Mouse (Mus musculus): ENCODE measurements around the gene Tmem41a.
"Not testable (repeated sequence)": the region's sequence is repeated elsewhere in the genome, so short reads cannot be mapped to it uniquely, and the experiment has no call there.

Gene Tmem41a

GRCm38 (mm10) chr16:21946761-21947715 is at the start of gene Tmem41a:
TSS of gene Tmem41a (minus strand) at chr16:21947552.
- peak; percentile 82 to 87 for DNase-seq (ENCODE audit: low spot score in 2 of 2)

DNA sequence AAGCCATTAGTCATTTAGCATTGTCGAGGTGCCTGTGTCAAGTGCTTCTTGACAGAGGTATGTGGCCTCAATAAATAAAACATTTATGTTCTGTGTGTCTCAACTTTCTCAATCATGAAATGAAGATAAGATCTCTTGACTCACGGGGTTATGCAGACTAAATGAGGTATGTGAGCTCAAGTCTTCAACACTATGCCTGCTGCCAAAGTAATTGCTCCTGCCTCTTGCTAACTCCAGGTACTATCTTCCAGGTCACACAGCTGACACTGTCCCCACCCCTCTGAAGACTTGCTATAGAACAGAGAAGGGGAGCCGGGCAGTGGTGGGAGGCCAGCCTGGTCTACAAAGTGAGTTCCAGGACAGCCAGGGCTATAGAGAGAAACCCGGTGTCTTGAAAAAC is 49.0 kb upstream of the Tmem41a start:
- no peak for DNase-seq (ENCODE audit: low spot score in 2 of 2)

DNA sequence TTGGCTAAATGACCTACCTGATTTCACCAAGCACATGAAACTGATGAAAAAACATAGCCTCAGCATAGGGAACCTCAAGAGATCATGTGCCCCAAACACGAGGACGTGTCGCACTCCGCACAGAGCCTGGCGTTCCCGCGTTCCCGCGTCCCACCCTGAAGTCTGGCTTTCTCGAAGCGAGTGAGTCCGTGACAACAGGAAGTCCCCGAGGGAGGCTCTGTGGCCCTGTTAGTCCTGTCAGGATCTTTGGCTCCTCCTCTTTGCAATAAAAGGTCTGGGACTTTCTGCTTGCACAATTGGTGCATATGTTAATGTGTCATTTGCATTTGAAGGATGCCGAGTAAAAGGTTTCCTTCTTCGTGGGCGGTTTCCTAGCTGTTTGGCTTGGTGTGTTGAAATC is 48.0 kb upstream of the Tmem41a start, which contains the start of gene Liph:
Gene Liph, minus strand, starts transcription at position 360 of the 400 bp plus-strand sequence.
- no peak for DNase-seq (ENCODE audit: low spot score in 2 of 2)

GRCm38 (mm10) chr16:21991774-21992173 is 44.4 kb upstream of the Tmem41a start:
- DNase-seq (ENCODE audit: low spot score in 2 of 2): no peak

DNA sequence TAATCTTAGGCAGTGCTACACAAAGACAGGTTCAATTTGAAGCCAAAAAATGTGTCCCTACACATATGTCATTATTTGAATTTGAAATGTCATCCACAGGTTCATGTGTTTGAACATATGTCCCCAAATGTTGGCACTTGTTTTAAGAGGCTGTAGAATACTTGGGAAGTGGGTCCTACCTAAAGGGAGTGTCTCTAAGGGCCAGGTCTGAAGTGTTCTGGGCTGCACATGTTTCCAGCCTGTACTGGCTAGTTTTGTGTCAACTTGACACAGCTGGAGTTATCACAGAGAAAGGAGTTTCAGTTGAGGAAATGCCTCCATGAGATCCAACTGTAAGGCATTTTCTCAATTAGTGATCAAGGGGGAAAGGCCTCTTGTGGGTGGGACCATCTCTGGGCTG is 43.5 kb upstream of the Tmem41a start:
- not testable (repeated sequence) for DNase-seq (ENCODE audit: low spot score in 2 of 2)

GRCm38 (mm10) chr16:21987956-21988355 is 40.6 kb upstream of the Tmem41a start:
- DNase-seq (ENCODE audit: low spot score in 2 of 2): no peak

DNA sequence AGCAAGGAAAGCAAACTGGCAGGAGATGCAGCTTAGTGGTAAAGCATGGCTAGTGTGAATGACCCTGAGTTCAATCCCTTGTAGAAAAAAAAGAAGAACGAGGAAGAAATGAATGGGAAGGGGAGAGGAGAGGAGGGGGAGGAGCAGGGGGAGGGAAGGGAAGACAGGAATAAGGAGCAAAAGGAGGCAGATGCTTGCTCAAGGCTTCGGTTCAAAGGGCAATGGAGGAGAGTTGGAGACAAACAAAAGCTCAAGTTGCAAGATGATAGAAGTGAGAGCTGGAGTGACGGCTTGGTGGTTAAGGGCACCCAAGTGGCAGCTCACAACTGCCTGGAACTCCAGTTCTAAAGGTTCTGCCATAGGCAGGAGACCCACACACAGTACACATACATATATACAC is 38.8 kb upstream of the Tmem41a start:
- no peak for DNase-seq (ENCODE audit: low spot score in 2 of 2)

DNA sequence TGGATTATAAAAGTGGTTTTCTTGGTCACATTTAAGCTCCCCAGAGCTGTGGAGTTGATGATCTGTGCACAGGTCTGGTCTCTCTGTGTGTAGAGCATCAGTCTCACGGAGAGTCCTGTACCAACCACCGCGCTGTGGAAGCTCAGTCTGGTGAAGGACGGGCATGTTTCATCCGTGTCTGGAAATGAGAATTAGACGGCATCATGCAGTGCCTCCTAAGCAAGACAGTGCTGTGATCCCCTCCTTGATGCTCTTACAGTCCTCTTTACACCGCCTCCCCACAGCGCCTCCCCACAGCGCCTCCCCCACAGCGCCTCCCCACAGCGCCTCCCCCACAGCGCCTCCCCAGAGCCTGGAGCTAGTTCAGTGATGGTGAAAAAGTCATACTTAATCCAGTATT is 36.7 kb upstream of the Tmem41a start:
- DNase-seq (ENCODE audit: low spot score in 2 of 2): no peak

- DNase-seq (ENCODE audit: low spot score in 2 of 2): no peak
These were observed 36.2 kb upstream of the Tmem41a start for GRCm38 (mm10) chr16:21983581-21983980.

GRCm38 (mm10) chr16:21983146-21983545 is 35.8 kb upstream of the Tmem41a start:
- DNase-seq (ENCODE audit: low spot score in 2 of 2): no peak

GRCm38 (mm10) chr16:21977347-21977746 is 30.0 kb upstream of the Tmem41a start:
- peak; percentile 5 to 18 for DNase-seq (ENCODE audit: low spot score in 2 of 2)

DNA sequence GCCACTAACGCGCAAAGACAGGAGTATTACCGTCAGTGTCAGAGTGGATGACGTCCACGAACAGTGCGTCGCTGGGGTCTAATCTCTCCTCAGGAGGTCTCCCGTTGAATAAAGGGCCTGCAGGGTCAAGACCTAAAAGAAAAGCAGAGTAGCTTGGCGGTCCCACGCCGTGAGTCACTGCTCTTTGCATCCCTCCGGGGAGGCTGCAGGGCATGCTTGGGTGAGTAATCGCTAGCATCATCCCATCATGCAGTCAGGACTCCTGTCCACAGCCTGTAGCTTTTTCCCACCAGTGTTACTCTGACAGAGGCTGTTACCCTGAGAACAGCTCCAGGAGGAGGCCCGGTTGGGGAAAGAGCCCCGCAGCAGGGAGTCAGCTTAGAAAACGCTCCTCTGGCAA is 28.9 kb upstream of the Tmem41a start:
- no peak for DNase-seq (ENCODE audit: low spot score in 2 of 2)

- DNase-seq (ENCODE audit: low spot score in 2 of 2): no peak
These were observed 24.1 kb upstream of the Tmem41a start for GRCm38 (mm10) chr16:21971446-21971845.

GRCm38 (mm10) chr16:21970536-21970935 is 23.2 kb upstream of the Tmem41a start:
- no peak for DNase-seq (ENCODE audit: low spot score in 2 of 2)

GRCm38 (mm10) chr16:21969874-21970273 is 22.5 kb upstream of the Tmem41a start:
- DNase-seq (ENCODE audit: low spot score in 2 of 2): no peak

DNA sequence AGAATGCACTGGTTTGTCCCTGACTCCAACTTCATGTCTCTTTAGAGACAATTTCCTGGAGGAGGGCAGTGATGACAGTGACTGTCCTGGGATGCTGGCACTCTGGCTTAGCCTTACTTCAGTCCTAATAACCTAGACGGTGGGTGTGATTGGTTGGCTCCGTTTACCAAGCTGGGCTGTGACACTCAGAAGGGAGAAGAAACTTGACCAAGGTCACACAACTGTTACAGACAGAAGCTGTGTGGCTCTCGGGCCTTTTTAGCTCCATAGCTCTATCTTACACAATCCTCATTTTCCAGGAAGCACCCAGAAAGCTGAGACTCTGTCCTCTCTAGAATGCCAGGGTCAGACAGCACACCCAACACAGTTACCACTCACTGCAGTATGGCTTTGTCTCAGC is 18.2 kb upstream of the Tmem41a start:
- DNase-seq (ENCODE audit: low spot score in 2 of 2): no peak

DNA sequence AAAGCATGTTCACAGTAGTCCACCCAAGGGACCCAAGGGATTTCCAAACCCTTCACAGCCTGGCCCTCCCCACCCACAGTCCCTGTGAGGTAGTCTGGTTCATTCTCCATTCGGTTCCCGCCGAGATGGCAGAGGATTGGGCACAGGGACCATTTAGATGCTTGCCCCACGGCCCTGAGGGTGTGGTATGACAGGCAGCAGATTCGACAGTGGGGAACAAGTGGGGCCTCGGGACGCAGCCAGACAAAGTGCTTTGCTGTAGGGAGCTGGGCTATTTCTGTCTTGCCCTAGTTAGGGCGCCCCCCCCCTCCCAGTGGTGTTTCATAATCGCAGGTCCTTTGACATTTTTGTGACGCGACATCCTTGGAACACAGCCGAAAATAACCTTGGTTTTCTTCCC is 8.2 kb upstream of the Tmem41a start:
- no peak for DNase-seq (ENCODE audit: low spot score in 2 of 2)

DNA sequence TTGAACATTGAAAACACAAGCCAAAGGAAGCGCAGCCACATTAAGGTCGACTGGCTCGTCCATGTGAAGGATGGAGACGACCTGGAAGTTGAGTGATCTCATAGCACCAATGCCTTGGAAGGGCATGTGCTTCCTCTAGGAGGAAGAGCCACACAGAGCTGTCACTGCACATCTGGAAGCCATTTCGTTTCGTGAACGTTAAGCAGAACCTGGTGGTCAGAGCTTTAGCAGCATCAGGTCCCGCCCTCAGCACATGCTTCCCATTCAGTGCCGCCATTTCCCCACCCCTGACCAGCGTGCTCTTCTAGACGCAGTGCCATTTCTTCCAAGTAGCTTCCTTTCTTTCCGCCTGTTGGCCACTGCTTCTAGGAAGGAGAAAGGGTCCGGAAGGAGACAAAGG is 18.9 kb downstream of the Tmem41a start:
- DNase-seq (ENCODE audit: low spot score in 2 of 2): no peak

- DNase-seq (ENCODE audit: low spot score in 2 of 2): no peak
These were observed 30.7 kb downstream of the Tmem41a start for GRCm38 (mm10) chr16:21916681-21917080.

GRCm38 (mm10) chr16:21913347-21913746 is 34.0 kb downstream of the Tmem41a start:
- no peak for DNase-seq (ENCODE audit: low spot score in 2 of 2)

DNA sequence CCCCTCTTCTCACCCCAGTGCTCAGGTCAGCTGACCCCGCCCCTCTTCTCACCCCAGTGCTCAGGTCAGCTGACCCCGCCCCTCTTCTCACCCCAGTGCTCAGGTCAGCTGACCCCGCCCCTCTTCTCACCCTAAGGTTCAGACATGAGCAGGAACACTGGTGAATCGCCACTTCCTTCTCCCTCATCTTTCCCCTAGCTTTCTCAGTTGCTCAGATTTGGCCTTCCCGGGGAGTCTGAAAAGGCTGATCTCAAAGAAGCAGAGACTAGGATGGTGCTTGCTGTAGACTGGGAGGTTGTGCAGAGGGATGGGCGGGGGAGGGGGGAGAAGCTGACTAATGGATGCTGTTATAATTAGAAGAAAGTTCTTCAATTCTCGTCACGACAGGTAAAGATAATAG is 38.4 kb downstream of the Tmem41a start:
- not testable (repeated sequence) for DNase-seq (ENCODE audit: low spot score in 2 of 2)

DNA sequence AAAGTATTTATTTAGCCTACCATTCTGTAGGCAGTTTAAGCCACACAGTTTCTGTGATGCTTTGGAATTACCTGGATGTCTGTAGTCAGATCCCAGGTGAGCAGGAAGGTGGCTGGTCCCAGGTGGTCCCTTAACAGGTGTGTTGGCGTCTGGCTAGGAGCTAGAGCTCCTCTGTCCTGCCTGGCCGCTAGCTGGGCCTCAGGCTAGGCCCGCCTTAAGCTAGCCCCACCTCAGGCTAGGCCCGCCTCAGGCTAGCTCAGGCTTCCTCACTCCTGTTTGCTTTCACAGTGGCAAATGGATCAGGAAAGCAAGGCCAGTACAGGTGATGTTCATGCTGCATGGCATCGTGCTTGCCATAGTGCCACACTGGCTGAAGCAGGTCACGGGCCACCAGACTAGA is 40.5 kb downstream of the Tmem41a start:
- DNase-seq (ENCODE audit: low spot score in 2 of 2): no peak

DNA sequence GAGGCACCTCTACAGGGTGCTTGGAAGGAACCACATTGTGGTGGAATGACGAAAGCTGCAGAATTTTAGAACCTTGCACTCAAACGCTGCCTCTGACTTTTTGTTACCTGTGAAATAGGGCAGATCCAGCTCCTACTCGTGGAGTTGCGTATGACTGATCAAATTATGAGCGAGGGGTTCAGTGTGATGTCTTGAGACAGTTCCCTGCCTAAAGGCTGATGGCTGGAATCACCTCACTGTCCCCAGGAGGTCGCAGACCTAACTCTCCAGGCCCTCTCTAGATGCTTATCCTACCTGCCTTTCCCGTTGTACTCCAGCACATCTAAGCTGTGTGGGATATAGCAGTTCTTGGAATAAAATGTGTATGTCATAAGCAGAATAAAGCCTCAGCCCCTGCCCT is 41.4 kb downstream of the Tmem41a start:
- no peak for DNase-seq (ENCODE audit: low spot score in 2 of 2)

All from right cerebral cortex, postnatal 36 days (tissue).